ENCODE assay signal across 8 mouse cellular contexts in genomic region chr4:149702210-149702979, GRCm38 (mm10). TPM values are rescaled to one million over a fixed set of nuclear protein-coding genes. Genes with fewer than 3 reads are reported as not detected.
DNase-seq lines count a peak whose midpoint lies in the region; ATAC-seq and TF ChIP-seq lines count a peak whose summit lies in the region.

Gene Pik3cd (minus strand): TSS chr4:149702571.

- DNase-seq in gastrocnemius, adult 2 months, result peak; percentile 65
- DNase-seq in gastrocnemius, postnatal 10 days, result no peak
- DNase-seq in induced T-regulatory cell, adult 2 months (ENCODE audit: low read depth), result peak; percentile 86
- DNase-seq in lung, adult 2 months, result no peak
- peak; percentile 83 for DNase-seq in spleen, postnatal 36 days (ENCODE audit: low spot score in 2 of 2)
- no peak for DNase-seq in forebrain, embryonic 11.5 days (ENCODE audit: low spot score)

- WGBS in lung, adult 2 months, result 43% methylated on average over 19 of the region's 19 CpGs
- 79% methylated on average over 19 of the region's 19 CpGs for WGBS in forebrain, embryonic 11.5 days

- no peaks in the 10 kb centered on the region for H3K36me3 ChIP-seq in forebrain, embryonic 11.5 days (ENCODE audit: control insufficient read depth, insufficient read depth, low read length)

- H3K27ac ChIP-seq in gastrocnemius, adult 2 months, result peak within 1 kb of the TSS; percentile 92
- no peak within 1 kb of the TSS for H3K27ac ChIP-seq in forebrain, embryonic 11.5 days (ENCODE audit: low read depth, low read length)

- H3K4me3 ChIP-seq in gastrocnemius, adult 2 months, result peak within 1 kb of the TSS; percentile 73
- no peak within 1 kb of the TSS for H3K4me3 ChIP-seq in lung, adult 2 months (replicated peaks; ENCODE audit: extremely low read depth, low read depth, low read length)
- no peak within 1 kb of the TSS for H3K4me3 ChIP-seq in forebrain, embryonic 11.5 days (ENCODE audit: low read depth, low read length)

- no peak within 1 kb of the TSS for H3K4me2 ChIP-seq in forebrain, embryonic 11.5 days (ENCODE audit: low read depth, low read length, severe bottlenecking)

- TF ChIP-seq POLR2A in lung, adult 2 months (IDR thresholded peaks at IDR 0.05; ENCODE audit: borderline replicate concordance, extremely low read depth, low read depth, low read length), result no peak

- no peak for TF ChIP-seq CTCF in gastrocnemius, adult 2 months (IDR thresholded peaks at IDR 0.05)
- TF ChIP-seq CTCF in lung, adult 2 months (IDR thresholded peaks at IDR 0.05; ENCODE audit: insufficient read depth, low read length), result no peak

- peak; percentile 25 for ATAC-seq in activated CD4-positive, CD25-positive, alpha-beta regulatory T cell, adult 4 months
- no peak for ATAC-seq in frontal cortex, adult (ENCODE audit: low TSS enrichment)
- ATAC-seq in forebrain, embryonic 11.5 days (replicated peaks; ENCODE audit: low FRiP score), result no peak

- no peaks in the 10 kb centered on the region for H3K9me3 ChIP-seq in forebrain, embryonic 11.5 days (ENCODE audit: control insufficient read depth, low read length)

- intact Hi-C loops in gastrocnemius, adult 2 months (cut with DNase I), result no loop called here

- peaks cover 2% of the 10 kb centered on the region; the same call in 1 of the 2 replicates for H3K27me3 ChIP-seq in forebrain, embryonic 11.5 days (ENCODE audit: control insufficient read depth, insufficient read depth, low read length)

- H3K9ac ChIP-seq in forebrain, embryonic 11.5 days (ENCODE audit: low read length), result no peak within 1 kb of the TSS

- peaks cover 2% of the 10 kb centered on the region; the same call in 1 of the 2 replicates for H3K4me1 ChIP-seq in lung, adult 2 months (ENCODE audit: control insufficient read depth, insufficient read depth, low read length)
- H3K4me1 ChIP-seq in forebrain, embryonic 11.5 days (replicated peaks; ENCODE audit: control insufficient read depth, insufficient read depth, low read length), result no peaks in the 10 kb centered on the region; the same call in 1 of the 2 replicates

RNA-seq across cellular contexts. Expression of gene Pik3cd, which starts in this region (rescaled TPM):
- total RNA-seq in gastrocnemius, adult 2 months (2021), result 1 to 10 TPM; 8.9 to 9.1 TPM
- 10 to 100 TPM in 1 of 2 experiments, 1 to 10 TPM in 1; 9.8 to 16.1 TPM for total RNA-seq in gastrocnemius, postnatal 10 days (2021)
- polyA plus RNA-seq in activated CD4-positive, CD25-positive, alpha-beta regulatory T cell, adult 4 months (2017; shearing (Covaris generic)), result 100 to 1,000 TPM in 1 of 2 experiments, 10 to 100 TPM in 1; 80.6 to 129 TPM
- polyA plus RNA-seq in lung, adult 2 months (2012; rRNA removed), result 14.6 and 19.3 TPM in 2 replicates
- 6.3 and 7.0 TPM in 2 replicates for polyA plus RNA-seq in forebrain, embryonic 11.5 days (2014; fragmentation: Nextera tagmentation; extraction: Ambion mirVana)

Comparison
In these comparisons a context has a peak if more than half of its experiments do, and no peak if none do; other contexts are left out.
1. DNase-seq: peak in gastrocnemius, adult 2 months (single experiment), induced T-regulatory cell, adult 2 months (single experiment) and spleen, postnatal 36 days (2 of 2); none in gastrocnemius, postnatal 10 days (single experiment), lung, adult 2 months (single experiment) and forebrain, embryonic 11.5 days (single experiment).